Mouse (Mus musculus) limb, embryonic 12.5 days (tissue): ENCODE data around the gene Sphk2. TPM values are rescaled to one million over a fixed set of nuclear protein-coding genes. Genes with fewer than 3 reads are reported as not detected.

Experiments
- ATAC-seq: fragments of 200-750 bp; cut with Nextera tagmentation; 2 replicates; pipeline ENCODE4 v1.8.0; 2017; ENCODE audit warnings: low read depth, moderate TSS enrichment; ENCODE audit not compliant: insufficient number of reproducible peaks, insufficient read depth, low FRiP score, low TSS enrichment
- H3K27ac ChIP-seq: fragments of 300-500 bp; sonication (generic); 2 replicates; pipeline ENCODE4 v1.5.1; 2016; ENCODE audit warnings: mild to moderate bottlenecking, moderate library complexity
- H3K27me3 ChIP-seq: fragments of 300-500 bp; sonication (generic); 2 replicates; pipeline ENCODE4 v1.6.1; 2016; ENCODE audit warnings: mild to moderate bottlenecking, moderate library complexity
- H3K36me3 ChIP-seq: fragments of 300-500 bp; sonication (generic); 2 replicates; pipeline ENCODE4 v1.6.1; 2016; ENCODE audit warnings: mild to moderate bottlenecking, moderate library complexity
- H3K4me1 ChIP-seq: fragments of 300-500 bp; sonication (generic); replicated peaks from 2 replicates; pipeline ENCODE4 v1.6.1; 2016
- H3K4me2 ChIP-seq: fragments of 300-500 bp; sonication (generic); 2 replicates; pipeline ENCODE4 v1.6.1; 2016; ENCODE audit warnings: mild to moderate bottlenecking, moderate library complexity
- H3K4me3 ChIP-seq: fragments of 300-500 bp; sonication (generic); replicated peaks from 2 replicates; pipeline ENCODE4 v1.5.1; 2016; ENCODE audit warnings: mild to moderate bottlenecking
- H3K9ac ChIP-seq: fragments of 300-500 bp; sonication (generic); replicated peaks from 2 replicates; pipeline ENCODE4 v1.6.1; 2016; ENCODE audit warnings: mild to moderate bottlenecking, moderate library complexity
- H3K9me3 ChIP-seq: fragments of 300-500 bp; sonication (generic); 2 replicates; pipeline ENCODE4 v1.6.1; 2016; ENCODE audit warnings: mild to moderate bottlenecking, moderate library complexity
- WGBS: fragments of 180-500 bp; shearing (Covaris S2); methylation state at CpG from one replicate; pipeline ENCODE4 v1.1.7; 2016; 5-methylcytosine and 5-hydroxymethylcytosine counted together
- polyA plus RNA-seq: library from polyadenylated mRNA; unstranded; fragments of >200 nt; fragmentation: Nextera tagmentation; extraction: Ambion mirVana; gene quantifications from 2 replicates; pipeline ENCODE4 v1.2.1, GENCODE M21; 2016

Gene Sphk2
- polyA plus RNA-seq, 1 experiment from 2014 or later: 32.5 TPM

- H3K9ac ChIP-seq: peak overlapping the region; percentile 98
- WGBS: 9% methylated on average over 31 of the region's 31 CpGs
- H3K36me3 ChIP-seq: peaks cover 48% of the 10 kb centered on the region
Observed at GRCm38 (mm10) chr7:45716952-45717917, 567 bp downstream of the Sphk2 start.

GRCm38 (mm10) chr7:45716460-45716857 is 1.3 kb downstream of the Sphk2 start:
- H3K4me3 ChIP-seq: peak overlapping the region; percentile 95
- H3K4me2 ChIP-seq: peak overlapping the region; percentile 94
- ATAC-seq: no peak
- peaks cover 48% of the 10 kb centered on the region for H3K36me3 ChIP-seq
- H3K4me1 ChIP-seq: peaks cover 48% of the 10 kb centered on the region
- no peak overlapping the region for H3K9ac ChIP-seq
- H3K9me3 ChIP-seq: no peaks in the 10 kb centered on the region
- WGBS: 88% methylated on average over 3 of the region's 3 CpGs
- no peak overlapping the region for H3K27ac ChIP-seq
- no peaks in the 10 kb centered on the region for H3K27me3 ChIP-seq

More at GRCm38 (mm10) chr7:45716952-45717917, 567 bp downstream of the Sphk2 start:
- Histone ChIP-seq H3K9me3 (no peaks in the 10 kb centered on the region), H3K4me2 (peak overlapping the region; percentile 94), H3K4me3 (peak overlapping the region; percentile 95), H3K27ac (peak overlapping the region; percentile 91), H3K4me1 (peaks cover 48% of the 10 kb centered on the region), H3K27me3 (no peaks in the 10 kb centered on the region)
- peak; percentile 12; the same call in 1 of the 2 replicates for ATAC-seq

GRCm38 (mm10) chr7:45715741-45716459 is 1.9 kb downstream of the Sphk2 start:
- Histone ChIP-seq H3K27ac (peak overlapping the region; percentile 50; the same call in 1 of the 2 replicates), H3K4me1 (peaks cover 45% of the 10 kb centered on the region), H3K4me3 (peak overlapping the region; percentile 95), H3K4me2 (peak overlapping the region; percentile 94), H3K9ac (peak overlapping the region; percentile 14; the same call in 1 of the 2 replicates), H3K9me3 (no peaks in the 10 kb centered on the region), H3K36me3 (peaks cover 48% of the 10 kb centered on the region), H3K27me3 (no peaks in the 10 kb centered on the region)
- ATAC-seq: no peak
- WGBS: 83% methylated on average over 19 of the region's 19 CpGs

GRCm38 (mm10) chr7:45715090-45715708 is 2.6 kb downstream of the Sphk2 start, which contains the start of gene Rpl18:
Rpl18 (plus strand) TSS chr7:45715457.
- H3K27me3 ChIP-seq: no peaks in the 10 kb centered on the region
- H3K4me2 ChIP-seq: peak within 1 kb of the TSS; percentile 94
- H3K9ac ChIP-seq: peak within 1 kb of the TSS; percentile 66
- H3K27ac ChIP-seq: peak within 1 kb of the TSS; percentile 62
- ATAC-seq: peak; percentile 92
- peak within 1 kb of the TSS; percentile 95 for H3K4me3 ChIP-seq
- H3K9me3 ChIP-seq: no peaks in the 10 kb centered on the region
- WGBS: 7% methylated on average over 34 of the region's 34 CpGs
- peaks cover 48% of the 10 kb centered on the region for H3K36me3 ChIP-seq
- H3K4me1 ChIP-seq: peaks cover 45% of the 10 kb centered on the region

GRCm38 (mm10) chr7:45714630-45715089 is 3.1 kb downstream of the Sphk2 start:
- Histone ChIP-seq H3K4me2 (peak overlapping the region; percentile 94), H3K9ac (peak overlapping the region; percentile 66), H3K9me3 (no peaks in the 10 kb centered on the region), H3K27me3 (no peaks in the 10 kb centered on the region), H3K4me1 (peaks cover 41% of the 10 kb centered on the region), H3K4me3 (peak overlapping the region; percentile 70), H3K27ac (peak overlapping the region; percentile 62), H3K36me3 (peaks cover 48% of the 10 kb centered on the region)
- ATAC-seq: no peak; the same call in 1 of the 2 replicates
- WGBS: 8% methylated on average over 14 of the region's 14 CpGs

GRCm38 (mm10) chr7:45713881-45714520 is 3.8 kb downstream of the Sphk2 start:
- Histone ChIP-seq H3K9me3 (no peaks in the 10 kb centered on the region), H3K4me3 (peak overlapping the region; percentile 70), H3K27me3 (no peaks in the 10 kb centered on the region), H3K27ac (no peak overlapping the region), H3K4me2 (peak overlapping the region; percentile 94), H3K4me1 (peaks cover 41% of the 10 kb centered on the region), H3K9ac (peak overlapping the region; percentile 66), H3K36me3 (peaks cover 48% of the 10 kb centered on the region)
- 79% methylated on average over 6 of the region's 6 CpGs for WGBS
- no peak for ATAC-seq

GRCm38 (mm10) chr7:45713396-45713795 is 4.4 kb downstream of the Sphk2 start:
- Histone ChIP-seq H3K4me2 (no peak overlapping the region), H3K4me3 (peak overlapping the region; percentile 1; the same call in 1 of the 2 replicates), H3K4me1 (peaks cover 44% of the 10 kb centered on the region), H3K9ac (no peak overlapping the region), H3K9me3 (no peaks in the 10 kb centered on the region), H3K36me3 (peaks cover 49% of the 10 kb centered on the region), H3K27me3 (no peaks in the 10 kb centered on the region), H3K27ac (no peak overlapping the region)
- WGBS: 92% methylated on average over 16 of the region's 16 CpGs
- no peak for ATAC-seq

- 87% methylated on average over 21 of the region's 21 CpGs for WGBS
- Histone ChIP-seq H3K27ac (no peak overlapping the region), H3K27me3 (no peaks in the 10 kb centered on the region), H3K4me3 (no peak overlapping the region), H3K4me2 (no peak overlapping the region), H3K9me3 (no peaks in the 10 kb centered on the region), H3K9ac (no peak overlapping the region), H3K4me1 (peaks cover 56% of the 10 kb centered on the region), H3K36me3 (peaks cover 49% of the 10 kb centered on the region)
- no peak for ATAC-seq
Observed at GRCm38 (mm10) chr7:45712022-45712757, 5.6 kb downstream of the Sphk2 start.

GRCm38 (mm10) chr7:45711316-45712021 is 6.3 kb downstream of the Sphk2 start:
- H3K4me2 ChIP-seq: no peak overlapping the region; the same call in 1 of the 2 replicates
- no peak overlapping the region for H3K9ac ChIP-seq
- no peak overlapping the region for H3K4me3 ChIP-seq
- H3K9me3 ChIP-seq: no peaks in the 10 kb centered on the region
- 0 out of 2 replicates have a peak overlapping the region, but pooled peaks have one; percentile 2 for H3K27ac ChIP-seq
- no peak for ATAC-seq
- peaks cover 49% of the 10 kb centered on the region for H3K36me3 ChIP-seq
- H3K27me3 ChIP-seq: no peaks in the 10 kb centered on the region
- 93% methylated on average over 24 of the region's 24 CpGs for WGBS
- H3K4me1 ChIP-seq: peaks cover 54% of the 10 kb centered on the region
